Mouse (Mus musculus): ENCODE measurements around the gene Mamstr.

GRCm38 (mm10) chr7:45597013-45597412 lies 42.8 kb upstream of the Mamstr start:
- TF ChIP-seq CTCF (IDR thresholded peaks at IDR 0.05; ENCODE audit: control insufficient read depth, insufficient read depth, insufficient read length) (no peak), USF1 (IDR thresholded peaks at IDR 0.05; ENCODE audit: low read depth) (no peak), MAX (IDR thresholded peaks at IDR 0.05) (no peak), MYOD1 (IDR thresholded peaks at IDR 0.05; ENCODE audit: control insufficient read depth, insufficient read length, low read depth) (no peak), FOSL1 (IDR thresholded peaks at IDR 0.05; ENCODE audit: insufficient read depth, low read length, poor library complexity, severe bottlenecking) (no peak), MYOG (IDR thresholded peaks at IDR 0.05; ENCODE audit: control insufficient read depth, extremely low read depth, insufficient read length) (no peak)
